Mouse (Mus musculus): ENCODE results near the gene Zfp541. TPM values are rescaled to one million over a fixed set of nuclear protein-coding genes. Genes with fewer than 3 reads are reported as not detected.

The Zfp541 gene
- polyA plus RNA-seq, 1 experiment from 2014 or later = not detected

- H3K27me3 ChIP-seq (ENCODE audit: control insufficient read depth, insufficient read depth, low read depth, low read length) = no peaks in the 10 kb centered on the region
- peak overlapping the region; percentile 92 for H3K9ac ChIP-seq (ENCODE audit: low read depth, low read length)
- H3K4me1 ChIP-seq (ENCODE audit: control insufficient read depth, low read depth, low read length) = peaks cover 64% of the 10 kb centered on the region
- peak overlapping the region; percentile 89 for H3K4me3 ChIP-seq (ENCODE audit: low read depth, low read length)
- peak overlapping the region; percentile 95 for H3K4me2 ChIP-seq (ENCODE audit: low read depth, low read length)
- no peaks in the 10 kb centered on the region for H3K36me3 ChIP-seq (ENCODE audit: control insufficient read depth, insufficient read depth)
- ATAC-seq (ENCODE audit: low read depth) = no peak
- 3% methylated on average over 36 of the region's 36 CpGs for WGBS (ENCODE audit: insufficient replicate concordance)
- H3K9me3 ChIP-seq (replicated peaks; ENCODE audit: control insufficient read depth, low read length) = no peaks in the 10 kb centered on the region
- peak overlapping the region; percentile 89 for H3K27ac ChIP-seq (ENCODE audit: low read length)
These were observed 12.7 kb upstream of the Zfp541 start for GRCm38 (mm10) chr7:16048675-16049575.

DNA sequence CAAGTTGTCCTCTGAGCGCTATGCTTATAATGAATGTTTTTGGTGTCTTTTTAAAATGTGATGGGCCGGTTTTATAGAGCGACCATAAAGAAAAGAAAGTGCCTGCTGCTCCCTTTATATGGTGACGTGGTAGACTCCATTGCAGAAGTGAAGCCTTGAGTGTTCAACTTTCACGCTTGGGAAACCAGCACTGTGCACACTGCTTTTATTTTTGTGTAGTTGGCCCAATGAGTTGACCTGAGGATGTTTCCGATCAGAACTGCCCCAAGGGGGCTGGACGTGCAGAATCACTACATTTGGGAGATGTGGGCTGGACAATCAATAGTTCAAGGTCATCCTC lies 12.1 kb upstream of the Zfp541 start:
- H3K4me1 ChIP-seq (ENCODE audit: control insufficient read depth, low read depth, low read length) = peaks cover 58% of the 10 kb centered on the region
- peak overlapping the region; percentile 95 for H3K4me2 ChIP-seq (ENCODE audit: low read depth, low read length)
- peak overlapping the region; percentile 92 for H3K9ac ChIP-seq (ENCODE audit: low read depth, low read length)
- H3K4me3 ChIP-seq (ENCODE audit: low read depth, low read length) = peak overlapping the region; percentile 89
- WGBS (ENCODE audit: insufficient replicate concordance) = 54% methylated on average over 7 of the region's 7 CpGs
- H3K27ac ChIP-seq (ENCODE audit: low read length) = peak overlapping the region; percentile 89
- ATAC-seq (ENCODE audit: low read depth) = no peak
- no peaks in the 10 kb centered on the region for H3K36me3 ChIP-seq (ENCODE audit: control insufficient read depth, insufficient read depth)
- no peaks in the 10 kb centered on the region for H3K9me3 ChIP-seq (replicated peaks; ENCODE audit: control insufficient read depth, low read length)
- H3K27me3 ChIP-seq (ENCODE audit: control insufficient read depth, insufficient read depth, low read depth, low read length) = no peaks in the 10 kb centered on the region

DNA sequence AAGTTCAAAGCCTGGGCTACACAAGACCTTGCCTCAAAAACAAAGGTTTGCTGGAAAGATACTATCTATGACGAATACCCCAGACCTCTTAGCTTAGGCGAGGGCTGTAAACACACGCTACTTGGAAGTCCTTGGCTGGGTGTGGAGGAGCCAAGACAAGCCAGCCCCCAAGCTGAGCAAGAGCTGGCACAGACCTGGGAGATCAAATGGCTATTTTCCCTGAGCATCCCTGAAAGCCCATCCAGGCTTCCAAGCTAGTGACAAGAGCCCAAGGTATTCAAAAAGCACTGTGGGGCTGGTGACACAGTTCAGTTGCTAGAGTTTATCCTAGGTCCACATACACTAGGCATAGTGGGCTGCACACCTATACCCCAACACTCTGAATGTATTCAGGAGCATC lies 11.0 kb upstream of the Zfp541 start:
- peaks cover 48% of the 10 kb centered on the region for H3K4me1 ChIP-seq (ENCODE audit: control insufficient read depth, low read depth, low read length)

DNA sequence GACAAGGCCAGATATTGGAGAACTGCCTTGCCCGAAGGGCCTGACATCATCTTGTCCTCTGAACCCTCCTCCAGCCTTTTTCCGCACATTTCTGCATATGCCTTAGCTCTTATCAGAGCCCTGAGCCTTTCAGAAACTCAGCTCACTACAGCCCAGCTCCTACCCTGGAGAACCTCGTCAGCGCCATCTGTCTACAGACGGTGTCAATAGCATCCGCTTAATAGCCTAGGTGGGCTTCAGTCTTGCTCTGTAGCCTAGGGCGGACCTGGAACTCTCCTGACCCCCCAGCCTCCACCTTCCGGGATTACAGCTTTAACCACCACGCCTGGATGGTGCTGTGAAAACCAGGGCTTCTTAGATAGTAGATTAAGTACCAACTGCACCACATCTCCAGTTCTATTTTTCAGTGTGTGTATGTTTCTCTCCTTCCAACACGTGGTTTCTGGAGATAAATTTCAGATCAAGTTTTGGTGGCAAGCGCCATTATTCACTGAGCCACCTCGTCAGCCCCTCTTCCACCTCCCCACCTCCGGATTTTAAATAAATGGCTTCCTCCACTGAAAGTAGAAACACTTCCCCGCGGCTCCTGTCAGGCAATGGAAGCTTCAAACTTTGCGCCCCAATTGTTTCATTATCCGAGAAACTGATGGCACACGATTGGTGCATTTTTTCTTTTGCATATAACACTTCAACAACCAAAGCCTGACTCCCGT lies 9.6 kb upstream of the Zfp541 start:
- under 1% methylated on average over 19 of the region's 19 CpGs for WGBS (ENCODE audit: insufficient replicate concordance)
- Histone ChIP-seq H3K36me3 (ENCODE audit: control insufficient read depth, insufficient read depth) (no peaks in the 10 kb centered on the region), H3K4me2 (ENCODE audit: low read depth, low read length) (peak overlapping the region; percentile 93), H3K27ac (ENCODE audit: low read length) (peak overlapping the region; percentile 88), H3K9ac (ENCODE audit: low read depth, low read length) (peak overlapping the region; percentile 77), H3K27me3 (ENCODE audit: control insufficient read depth, insufficient read depth, low read depth, low read length) (no peaks in the 10 kb centered on the region), H3K4me1 (ENCODE audit: control insufficient read depth, low read depth, low read length) (peaks cover 38% of the 10 kb centered on the region), H3K9me3 (replicated peaks; ENCODE audit: control insufficient read depth, low read length) (no peaks in the 10 kb centered on the region), H3K4me3 (ENCODE audit: low read depth, low read length) (peak overlapping the region; percentile 68)
- peak; percentile 28 for ATAC-seq (ENCODE audit: low read depth)

More for the DNA sequence above, 11.0 kb upstream of the Zfp541 start:
- no peak overlapping the region; the same call in 1 of the 2 replicates for H3K27ac ChIP-seq (ENCODE audit: low read length)
- no peaks in the 10 kb centered on the region for H3K27me3 ChIP-seq (ENCODE audit: control insufficient read depth, insufficient read depth, low read depth, low read length)
- peak overlapping the region; percentile 89 for H3K4me3 ChIP-seq (ENCODE audit: low read depth, low read length)
- H3K36me3 ChIP-seq (ENCODE audit: control insufficient read depth, insufficient read depth) = no peaks in the 10 kb centered on the region
- no peak for ATAC-seq (ENCODE audit: low read depth)
- H3K9ac ChIP-seq (ENCODE audit: low read depth, low read length) = peak overlapping the region; percentile 18; the same call in 1 of the 2 replicates
- WGBS (ENCODE audit: insufficient replicate concordance) = 84% methylated on average over 3 of the region's 3 CpGs
- peak overlapping the region; percentile 95 for H3K4me2 ChIP-seq (ENCODE audit: low read depth, low read length)
- no peaks in the 10 kb centered on the region for H3K9me3 ChIP-seq (replicated peaks; ENCODE audit: control insufficient read depth, low read length)

DNA sequence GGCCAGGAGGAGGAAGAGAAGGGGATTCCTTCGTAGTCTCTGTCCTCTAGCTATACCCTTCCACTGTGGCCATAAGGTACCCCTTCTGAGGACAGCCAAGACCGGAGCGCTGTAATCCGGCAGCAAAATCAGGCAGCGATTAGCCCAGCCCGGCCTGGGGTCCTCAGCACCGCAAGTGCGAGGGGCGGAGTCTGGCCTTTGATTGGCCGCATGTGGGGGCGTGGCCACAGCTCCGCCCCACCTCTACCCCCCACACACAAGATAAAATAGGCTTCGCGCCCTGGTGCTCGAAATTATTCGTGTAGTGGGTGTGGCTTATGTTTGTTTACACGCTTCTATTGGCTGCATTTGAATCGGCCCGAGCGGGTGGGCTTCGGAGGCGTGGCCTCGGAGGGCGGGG lies 8.9 kb upstream of the Zfp541 start:
- Histone ChIP-seq H3K9ac (ENCODE audit: low read depth, low read length) (peak overlapping the region; percentile 77), H3K27ac (ENCODE audit: low read length) (peak overlapping the region; percentile 88), H3K9me3 (replicated peaks; ENCODE audit: control insufficient read depth, low read length) (no peaks in the 10 kb centered on the region), H3K36me3 (ENCODE audit: control insufficient read depth, insufficient read depth) (no peaks in the 10 kb centered on the region), H3K4me1 (ENCODE audit: control insufficient read depth, low read depth, low read length) (peaks cover 36% of the 10 kb centered on the region), H3K27me3 (ENCODE audit: control insufficient read depth, insufficient read depth, low read depth, low read length) (no peaks in the 10 kb centered on the region), H3K4me2 (ENCODE audit: low read depth, low read length) (peak overlapping the region; percentile 93), H3K4me3 (ENCODE audit: low read depth, low read length) (peak overlapping the region; percentile 68)
- peak; percentile 71 for ATAC-seq (ENCODE audit: low read depth)
- WGBS (ENCODE audit: insufficient replicate concordance) = 0% methylated on average over 24 of the region's 24 CpGs

- Histone ChIP-seq H3K4me1 (ENCODE audit: control insufficient read depth, low read depth, low read length) (peaks cover 36% of the 10 kb centered on the region), H3K27me3 (ENCODE audit: control insufficient read depth, insufficient read depth, low read depth, low read length) (no peaks in the 10 kb centered on the region), H3K9me3 (replicated peaks; ENCODE audit: control insufficient read depth, low read length) (no peaks in the 10 kb centered on the region), H3K27ac (ENCODE audit: low read length) (peak overlapping the region; percentile 80), H3K4me3 (ENCODE audit: low read depth, low read length) (peak overlapping the region; percentile 68), H3K4me2 (ENCODE audit: low read depth, low read length) (peak overlapping the region; percentile 93), H3K9ac (ENCODE audit: low read depth, low read length) (peak overlapping the region; percentile 44), H3K36me3 (ENCODE audit: control insufficient read depth, insufficient read depth) (no peaks in the 10 kb centered on the region)
- ATAC-seq (ENCODE audit: low read depth) = no peak
- WGBS (ENCODE audit: insufficient replicate concordance) = 2% methylated on average over 6 of the region's 6 CpGs
These were observed 8.5 kb upstream of the Zfp541 start for GRCm38 (mm10) chr7:16053105-16053504.

GRCm38 (mm10) chr7:16054966-16055365 lies 6.6 kb upstream of the Zfp541 start:
- H3K9me3 ChIP-seq (replicated peaks; ENCODE audit: control insufficient read depth, low read length) = no peaks in the 10 kb centered on the region
- no peak overlapping the region for H3K4me3 ChIP-seq (ENCODE audit: low read depth, low read length)
- no peak overlapping the region for H3K9ac ChIP-seq (ENCODE audit: low read depth, low read length)
- H3K27me3 ChIP-seq (ENCODE audit: control insufficient read depth, insufficient read depth, low read depth, low read length) = no peaks in the 10 kb centered on the region
- 54% methylated on average over 4 of the region's 4 CpGs for WGBS (ENCODE audit: insufficient replicate concordance)
- ATAC-seq (ENCODE audit: low read depth) = no peak
- 0 out of 2 replicates have a peak overlapping the region, but pooled peaks have one; percentile 20 for H3K27ac ChIP-seq (ENCODE audit: low read length)
- peaks cover 24% of the 10 kb centered on the region for H3K4me1 ChIP-seq (ENCODE audit: control insufficient read depth, low read depth, low read length)
- no peak overlapping the region for H3K4me2 ChIP-seq (ENCODE audit: low read depth, low read length)
- H3K36me3 ChIP-seq (ENCODE audit: control insufficient read depth, insufficient read depth) = no peaks in the 10 kb centered on the region

DNA sequence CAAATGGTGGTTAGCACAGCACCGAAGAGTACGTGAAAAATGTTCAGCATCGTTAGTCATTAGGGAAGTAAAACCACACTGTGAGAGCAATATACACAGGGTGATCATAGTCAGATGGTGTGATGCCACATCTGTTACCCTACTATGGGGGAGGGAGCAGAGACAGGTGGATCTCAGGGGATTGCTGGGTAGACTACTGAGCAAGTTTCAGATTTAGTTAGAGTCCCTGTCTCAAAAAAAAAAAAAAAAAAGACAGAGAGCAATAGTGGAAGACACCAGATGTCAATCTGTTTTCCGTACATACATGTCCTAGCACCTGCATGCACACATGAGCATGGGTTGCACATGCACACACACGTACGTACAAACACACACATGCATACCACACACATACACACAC lies 5.9 kb upstream of the Zfp541 start:
- no peaks in the 10 kb centered on the region for H3K36me3 ChIP-seq (ENCODE audit: control insufficient read depth, insufficient read depth)
- no peaks in the 10 kb centered on the region for H3K9me3 ChIP-seq (replicated peaks; ENCODE audit: control insufficient read depth, low read length)
- H3K4me1 ChIP-seq (ENCODE audit: control insufficient read depth, low read depth, low read length) = peaks cover 17% of the 10 kb centered on the region
- H3K4me3 ChIP-seq (ENCODE audit: low read depth, low read length) = no peak overlapping the region
- H3K27ac ChIP-seq (ENCODE audit: low read length) = no peak overlapping the region
- 61% methylated on average over 6 of the region's 6 CpGs for WGBS (ENCODE audit: insufficient replicate concordance)
- no peak overlapping the region for H3K9ac ChIP-seq (ENCODE audit: low read depth, low read length)
- ATAC-seq (ENCODE audit: low read depth) = no peak
- no peak overlapping the region for H3K4me2 ChIP-seq (ENCODE audit: low read depth, low read length)
- H3K27me3 ChIP-seq (ENCODE audit: control insufficient read depth, insufficient read depth, low read depth, low read length) = no peaks in the 10 kb centered on the region
